Mouse (Mus musculus) layer of hippocampus, adult 2 months (tissue): Measurements from ENCODE around the gene Klhdc7b. TPM values are rescaled to one million over a fixed set of nuclear protein-coding genes. Genes with fewer than 3 reads are reported as not detected.

Source experiments
- DNase-seq, 2 experiments: peaks; one replicate each; pipeline ENCODE4 v3.0.0; 2022; ENCODE audit warnings: low spot score in 2 of 2
- H3K27ac ChIP-seq: fragments of 200-600 bp; 2 replicates; pipeline ENCODE4 v1.8.1; 2022
- H3K4me3 ChIP-seq: fragments of 200-600 bp; 2 replicates; pipeline ENCODE4 v1.8.1; 2022; ENCODE audit warnings: mild to moderate bottlenecking
- CTCF ChIP-seq: fragments of 200-600 bp; conservative IDR thresholded peaks from 2 replicates; pipeline ENCODE4 v1.8.1; 2022; ENCODE audit warnings: antibody characterized with exemption, mild to moderate bottlenecking, moderate library complexity
- long read RNA-seq, 2 experiments: library from polyadenylated mRNA; stranded (forward); transcript quantifications; one replicate each; pipeline ENCODE4 v2.0.0; 2021; ENCODE audit warnings: borderline mapping rate in 2 of 2
- total RNA-seq, 2 experiments: library from RNA; stranded (reverse); gene quantifications; 2 replicates each; pipeline ENCODE4 v1.2.3; 2021

The Klhdc7b gene
- under 1 TPM; 0.59 to 0.71 TPM for total RNA-seq
- long read RNA-seq, experiment 1 = 0 reads
- long read RNA-seq, experiment 2 = 0 reads

GRCm38 (mm10) chr15:89384617-89385016 lies at the start of gene Klhdc7b:
Gene Klhdc7b (plus strand): TSS chr15:89384917.
- H3K27ac ChIP-seq = no peak within 1 kb of the TSS
- no peak for TF ChIP-seq CTCF
- DNase-seq = no peak
- H3K4me3 ChIP-seq = no peak within 1 kb of the TSS

- TF ChIP-seq CTCF = no peak
- no peak overlapping the region for H3K4me3 ChIP-seq
- DNase-seq = no peak
- no peak overlapping the region for H3K27ac ChIP-seq
Observed at GRCm38 (mm10) chr15:89336422-89336821, 48.3 kb upstream of the Klhdc7b start.

GRCm38 (mm10) chr15:89339696-89340095 lies 45.0 kb upstream of the Klhdc7b start:
- no peak for DNase-seq
- Histone ChIP-seq H3K4me3 (no peak overlapping the region), H3K27ac (no peak overlapping the region)
- TF ChIP-seq CTCF = no peak

GRCm38 (mm10) chr15:89340136-89340535 lies 44.6 kb upstream of the Klhdc7b start:
- H3K4me3 ChIP-seq = no peak overlapping the region
- DNase-seq = no peak
- H3K27ac ChIP-seq = no peak overlapping the region
- TF ChIP-seq CTCF = no peak

- no peak for DNase-seq
- Histone ChIP-seq H3K4me3 (no peak overlapping the region), H3K27ac (no peak overlapping the region)
- peak; percentile 38 for TF ChIP-seq CTCF
Observed at GRCm38 (mm10) chr15:89341678-89342077, 43.0 kb upstream of the Klhdc7b start.

- H3K27ac ChIP-seq = no peak overlapping the region
- peak; percentile 68 for TF ChIP-seq CTCF
- H3K4me3 ChIP-seq = no peak overlapping the region
- DNase-seq = no peak
Observed at GRCm38 (mm10) chr15:89343325-89343724, 41.4 kb upstream of the Klhdc7b start.

- no peak for DNase-seq
- H3K4me3 ChIP-seq = no peak overlapping the region
- TF ChIP-seq CTCF = no peak
- no peak overlapping the region for H3K27ac ChIP-seq
Observed at GRCm38 (mm10) chr15:89350447-89350846, 34.3 kb upstream of the Klhdc7b start.

- Histone ChIP-seq H3K4me3 (no peak overlapping the region), H3K27ac (no peak overlapping the region)
- no peak for TF ChIP-seq CTCF
- DNase-seq = no peak
Observed at GRCm38 (mm10) chr15:89351302-89351701, 33.4 kb upstream of the Klhdc7b start.

- H3K27ac ChIP-seq = no peak overlapping the region
- no peak for DNase-seq
- H3K4me3 ChIP-seq = no peak overlapping the region
- TF ChIP-seq CTCF = no peak
Observed at GRCm38 (mm10) chr15:89352054-89352453, 32.7 kb upstream of the Klhdc7b start.

- Histone ChIP-seq H3K4me3 (no peak overlapping the region), H3K27ac (no peak overlapping the region)
- TF ChIP-seq CTCF = no peak
- no peak for DNase-seq
Observed at GRCm38 (mm10) chr15:89352795-89353194, 31.9 kb upstream of the Klhdc7b start.

GRCm38 (mm10) chr15:89353837-89354236 lies 30.9 kb upstream of the Klhdc7b start:
- Histone ChIP-seq H3K4me3 (no peak overlapping the region), H3K27ac (no peak overlapping the region)
- no peak for TF ChIP-seq CTCF
- no peak for DNase-seq

- DNase-seq = no peak
- Histone ChIP-seq H3K4me3 (peak overlapping the region; percentile 92), H3K27ac (no peak overlapping the region)
- TF ChIP-seq CTCF = no peak
Observed at GRCm38 (mm10) chr15:89354455-89354854, 30.3 kb upstream of the Klhdc7b start.

GRCm38 (mm10) chr15:89355241-89356187 lies 29.2 kb upstream of the Klhdc7b start, which contains the start of the genes Lmf2 and Ncaph2:
Gene Lmf2 (minus strand): TSS chr15:89355659.
Gene Ncaph2 (plus strand): TSS chr15:89355719.
- Histone ChIP-seq H3K4me3 (peak within 1 kb of the TSS; percentile 92), H3K27ac (peak within 1 kb of the TSS; percentile 88)
- peak; percentile 94 to 96 for DNase-seq
- peak; percentile 41 for TF ChIP-seq CTCF

GRCm38 (mm10) chr15:89356372-89356771 lies 28.3 kb upstream of the Klhdc7b start:
- DNase-seq = peak; percentile 41 to 53
- H3K27ac ChIP-seq = peak overlapping the region; percentile 88
- no peak for TF ChIP-seq CTCF
- peak overlapping the region; percentile 92 for H3K4me3 ChIP-seq
